Mouse (Mus musculus): ENCODE data around the gene Vps13d. TPM values are rescaled to one million over a fixed set of nuclear protein-coding genes. Genes with fewer than 3 reads are reported as not detected.

Gene Vps13d
- polyA plus RNA-seq, 1 experiment from 2014 or later = 14.1 TPM

GRCm38 (mm10) chr4:145034506-145035243 lies 160.1 kb downstream of the Vps13d start:
- peak; percentile 87 for DNase-seq (ENCODE audit: low spot score)
- H3K27me3 ChIP-seq (replicated peaks; ENCODE audit: control insufficient read depth, insufficient read depth, low read length) = no peaks in the 10 kb centered on the region
- peak overlapping the region; percentile 17; the same call in 1 of the 2 replicates for H3K9ac ChIP-seq (ENCODE audit: low read length)
- 4% methylated on average over 11 of the region's 11 CpGs for WGBS
- H3K36me3 ChIP-seq (ENCODE audit: control insufficient read depth, insufficient read depth, low read length) = peaks cover 7% of the 10 kb centered on the region
- H3K4me1 ChIP-seq (replicated peaks; ENCODE audit: control insufficient read depth, insufficient read depth, low read length) = peaks cover 49% of the 10 kb centered on the region
- peak overlapping the region; percentile 20; the same call in 1 of the 2 replicates for H3K4me2 ChIP-seq (ENCODE audit: low read length)
- no peak overlapping the region for H3K4me3 ChIP-seq (ENCODE audit: low read depth, low read length)
- peak overlapping the region; percentile 66 for H3K27ac ChIP-seq (ENCODE audit: low read depth)
- ATAC-seq (replicated peaks; ENCODE audit: low FRiP score, low TSS enrichment, low read depth) = peak; percentile 86
- no peaks in the 10 kb centered on the region for H3K9me3 ChIP-seq (ENCODE audit: control insufficient read depth, low read length)

GRCm38 (mm10) chr4:145033392-145033791 lies 161.4 kb downstream of the Vps13d start:
- ATAC-seq (replicated peaks; ENCODE audit: low FRiP score, low TSS enrichment, low read depth) = no peak
- peaks cover 45% of the 10 kb centered on the region for H3K4me1 ChIP-seq (replicated peaks; ENCODE audit: control insufficient read depth, insufficient read depth, low read length)
- no peaks in the 10 kb centered on the region for H3K27me3 ChIP-seq (replicated peaks; ENCODE audit: control insufficient read depth, insufficient read depth, low read length)
- H3K9ac ChIP-seq (ENCODE audit: low read length) = no peak overlapping the region
- no peak overlapping the region for H3K4me2 ChIP-seq (ENCODE audit: low read length)
- no peaks in the 10 kb centered on the region for H3K9me3 ChIP-seq (ENCODE audit: control insufficient read depth, low read length)
- WGBS = 8% methylated on average over 2 of the region's 2 CpGs
- H3K4me3 ChIP-seq (ENCODE audit: low read depth, low read length) = no peak overlapping the region
- DNase-seq (ENCODE audit: low spot score) = no peak
- peak overlapping the region; percentile 66 for H3K27ac ChIP-seq (ENCODE audit: low read depth)
- H3K36me3 ChIP-seq (ENCODE audit: control insufficient read depth, insufficient read depth, low read length) = peaks cover 3% of the 10 kb centered on the region; the same call in 1 of the 2 replicates

GRCm38 (mm10) chr4:145032637-145033036 lies 162.2 kb downstream of the Vps13d start:
- 77% methylated on average over 2 of the region's 2 CpGs for WGBS
- Histone ChIP-seq H3K4me2 (ENCODE audit: low read length) (no peak overlapping the region), H3K27ac (ENCODE audit: low read depth) (0 out of 2 replicates have a peak overlapping the region, but pooled peaks have one; percentile 66), H3K9ac (ENCODE audit: low read length) (no peak overlapping the region), H3K9me3 (ENCODE audit: control insufficient read depth, low read length) (no peaks in the 10 kb centered on the region), H3K4me1 (replicated peaks; ENCODE audit: control insufficient read depth, insufficient read depth, low read length) (peaks cover 38% of the 10 kb centered on the region), H3K4me3 (ENCODE audit: low read depth, low read length) (no peak overlapping the region), H3K27me3 (replicated peaks; ENCODE audit: control insufficient read depth, insufficient read depth, low read length) (no peaks in the 10 kb centered on the region), H3K36me3 (ENCODE audit: control insufficient read depth, insufficient read depth, low read length) (peaks cover 8% of the 10 kb centered on the region; the same call in 1 of the 2 replicates)
- DNase-seq (ENCODE audit: low spot score) (no peak), ATAC-seq (replicated peaks; ENCODE audit: low FRiP score, low TSS enrichment, low read depth) (no peak)

DNA sequence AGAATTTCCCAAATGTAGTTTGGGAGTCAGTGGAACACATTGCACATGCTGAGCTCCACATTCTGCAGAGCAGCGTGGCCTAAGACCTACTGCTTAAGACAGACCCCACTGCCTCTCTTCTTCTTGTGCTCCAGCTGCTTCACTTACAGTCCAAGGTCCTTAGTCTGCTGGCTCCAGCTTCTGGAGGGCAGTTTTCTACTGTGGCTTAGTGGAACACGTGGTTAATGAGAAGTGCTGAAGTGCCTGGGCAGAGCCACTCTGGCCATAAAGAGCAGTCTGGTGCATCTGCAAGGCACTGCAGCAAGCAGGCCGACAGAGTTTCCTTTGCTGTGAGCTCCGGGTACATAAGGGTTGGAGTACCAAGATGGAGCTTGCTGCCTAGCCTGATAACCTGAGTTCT lies 163.3 kb downstream of the Vps13d start:
- Histone ChIP-seq H3K9ac (ENCODE audit: low read length) (no peak overlapping the region), H3K4me3 (ENCODE audit: low read depth, low read length) (no peak overlapping the region), H3K4me2 (ENCODE audit: low read length) (no peak overlapping the region), H3K27me3 (replicated peaks; ENCODE audit: control insufficient read depth, insufficient read depth, low read length) (no peaks in the 10 kb centered on the region), H3K4me1 (replicated peaks; ENCODE audit: control insufficient read depth, insufficient read depth, low read length) (peaks cover 38% of the 10 kb centered on the region), H3K9me3 (ENCODE audit: control insufficient read depth, low read length) (no peaks in the 10 kb centered on the region), H3K36me3 (ENCODE audit: control insufficient read depth, insufficient read depth, low read length) (peaks cover 6% of the 10 kb centered on the region; the same call in 1 of the 2 replicates), H3K27ac (ENCODE audit: low read depth) (no peak overlapping the region)
- WGBS = 59% methylated on average over 4 of the region's 4 CpGs
- no peak for ATAC-seq (replicated peaks; ENCODE audit: low FRiP score, low TSS enrichment, low read depth)
- DNase-seq (ENCODE audit: low spot score) = no peak

DNA sequence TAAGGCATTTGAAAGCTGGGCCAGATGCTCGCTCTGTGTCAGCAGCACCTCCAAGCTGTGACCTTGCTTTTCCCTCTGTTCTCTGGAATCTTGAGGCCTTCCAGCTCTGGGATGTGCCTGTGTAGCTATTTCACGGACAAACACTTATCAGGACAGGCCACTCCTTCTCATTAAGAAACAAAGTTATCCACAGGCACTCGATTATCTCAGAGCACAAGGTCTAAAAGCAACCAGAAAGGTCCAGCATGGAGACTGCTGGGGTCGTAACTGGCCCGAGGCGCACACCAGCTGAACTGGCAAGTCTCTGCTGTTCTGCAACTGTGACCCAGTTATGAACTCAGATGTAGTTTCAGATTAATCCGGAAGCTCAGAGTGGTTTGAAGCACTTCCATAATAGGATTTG lies 168.4 kb downstream of the Vps13d start:
- Histone ChIP-seq H3K27ac (ENCODE audit: low read depth) (peak overlapping the region; percentile 73), H3K9ac (ENCODE audit: low read length) (no peak overlapping the region), H3K4me1 (replicated peaks; ENCODE audit: control insufficient read depth, insufficient read depth, low read length) (peaks cover 34% of the 10 kb centered on the region), H3K27me3 (replicated peaks; ENCODE audit: control insufficient read depth, insufficient read depth, low read length) (no peaks in the 10 kb centered on the region), H3K36me3 (ENCODE audit: control insufficient read depth, insufficient read depth, low read length) (0 out of 2 replicates have a peak, but pooled peaks cover 6% of the 10 kb centered on the region), H3K4me3 (ENCODE audit: low read depth, low read length) (no peak overlapping the region), H3K9me3 (ENCODE audit: control insufficient read depth, low read length) (no peaks in the 10 kb centered on the region), H3K4me2 (ENCODE audit: low read length) (no peak overlapping the region)
- ATAC-seq (replicated peaks; ENCODE audit: low FRiP score, low TSS enrichment, low read depth) (peak; percentile 38; the same call in 1 of the 2 replicates), DNase-seq (ENCODE audit: low spot score) (no peak)
- 29% methylated on average over 7 of the region's 7 CpGs for WGBS

GRCm38 (mm10) chr4:145025409-145025762 lies 169.4 kb downstream of the Vps13d start:
- H3K9me3 ChIP-seq (ENCODE audit: control insufficient read depth, low read length) = no peaks in the 10 kb centered on the region
- DNase-seq (ENCODE audit: low spot score) (no peak), ATAC-seq (replicated peaks; ENCODE audit: low FRiP score, low TSS enrichment, low read depth) (no peak)
- H3K4me3 ChIP-seq (ENCODE audit: low read depth, low read length) = no peak overlapping the region
- no peaks in the 10 kb centered on the region for H3K27me3 ChIP-seq (replicated peaks; ENCODE audit: control insufficient read depth, insufficient read depth, low read length)
- H3K9ac ChIP-seq (ENCODE audit: low read length) = no peak overlapping the region
- WGBS = 59% methylated on average over 7 of the region's 7 CpGs
- peaks cover 34% of the 10 kb centered on the region for H3K4me1 ChIP-seq (replicated peaks; ENCODE audit: control insufficient read depth, insufficient read depth, low read length)
- H3K4me2 ChIP-seq (ENCODE audit: low read length) = no peak overlapping the region
- H3K36me3 ChIP-seq (ENCODE audit: control insufficient read depth, insufficient read depth, low read length) = 0 out of 2 replicates have a peak, but pooled peaks cover 6% of the 10 kb centered on the region
- H3K27ac ChIP-seq (ENCODE audit: low read depth) = peak overlapping the region; percentile 73; the same call in 1 of the 2 replicates

DNA sequence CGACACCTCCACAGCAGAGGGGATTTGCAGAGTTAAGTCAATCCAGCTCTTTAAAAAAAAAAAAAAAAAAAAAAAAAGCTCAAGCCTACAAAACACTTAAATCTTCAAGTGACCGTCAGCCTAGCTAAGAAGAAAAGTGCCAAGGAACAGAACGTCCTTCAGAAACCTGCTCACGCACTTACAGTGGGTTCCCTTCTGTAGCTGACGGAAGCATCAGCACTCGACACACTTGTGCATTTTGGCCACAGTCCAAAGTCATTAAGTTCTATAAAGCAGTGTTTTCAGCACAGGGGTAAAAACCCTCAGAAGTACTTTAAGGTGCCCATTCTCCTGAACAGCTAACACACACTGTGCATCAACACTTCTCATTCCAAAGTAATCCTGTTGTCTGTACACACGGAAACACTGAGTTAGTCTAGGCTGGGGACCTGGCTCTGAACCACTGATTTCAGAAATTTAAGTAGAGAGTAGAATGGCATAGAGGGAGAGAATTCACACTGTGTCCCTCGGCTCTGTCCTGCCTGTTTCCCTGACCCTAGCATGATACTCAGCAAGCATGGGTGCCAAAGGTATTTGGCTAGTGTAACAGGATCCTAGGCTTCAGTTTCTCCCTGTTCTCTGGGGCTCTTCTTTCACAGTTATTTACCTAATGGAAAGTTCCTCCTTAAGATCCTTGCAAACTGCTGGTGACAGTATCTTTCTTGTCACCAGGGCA lies 170.0 kb downstream of the Vps13d start:
- Histone ChIP-seq H3K9me3 (ENCODE audit: control insufficient read depth, low read length) (no peaks in the 10 kb centered on the region), H3K4me2 (ENCODE audit: low read length) (no peak overlapping the region), H3K27me3 (replicated peaks; ENCODE audit: control insufficient read depth, insufficient read depth, low read length) (no peaks in the 10 kb centered on the region), H3K9ac (ENCODE audit: low read length) (no peak overlapping the region), H3K4me3 (ENCODE audit: low read depth, low read length) (no peak overlapping the region), H3K36me3 (ENCODE audit: control insufficient read depth, insufficient read depth, low read length) (peaks cover 9% of the 10 kb centered on the region; the same call in 1 of the 2 replicates), H3K27ac (ENCODE audit: low read depth) (peak overlapping the region; percentile 73; the same call in 1 of the 2 replicates), H3K4me1 (replicated peaks; ENCODE audit: control insufficient read depth, insufficient read depth, low read length) (peaks cover 34% of the 10 kb centered on the region)
- WGBS = 28% methylated on average over 8 of the region's 8 CpGs
- ATAC-seq (replicated peaks; ENCODE audit: low FRiP score, low TSS enrichment, low read depth) (no peak), DNase-seq (ENCODE audit: low spot score) (no peak)

- peaks cover 16% of the 10 kb centered on the region; the same call in 1 of the 2 replicates for H3K36me3 ChIP-seq (ENCODE audit: control insufficient read depth, insufficient read depth, low read length)
- DNase-seq (ENCODE audit: low spot score) (no peak), ATAC-seq (replicated peaks; ENCODE audit: low FRiP score, low TSS enrichment, low read depth) (peak; percentile 65)
- H3K4me1 ChIP-seq (replicated peaks; ENCODE audit: control insufficient read depth, insufficient read depth, low read length) = peaks cover 34% of the 10 kb centered on the region
- no peak overlapping the region for H3K4me2 ChIP-seq (ENCODE audit: low read length)
- no peaks in the 10 kb centered on the region for H3K9me3 ChIP-seq (ENCODE audit: control insufficient read depth, low read length)
- H3K27ac ChIP-seq (ENCODE audit: low read depth) = no peak overlapping the region
- H3K9ac ChIP-seq (ENCODE audit: low read length) = no peak overlapping the region
- no peaks in the 10 kb centered on the region for H3K27me3 ChIP-seq (replicated peaks; ENCODE audit: control insufficient read depth, insufficient read depth, low read length)
- H3K4me3 ChIP-seq (ENCODE audit: low read depth, low read length) = no peak overlapping the region
- WGBS = 68% methylated on average over 6 of the region's 6 CpGs
Measured at GRCm38 (mm10) chr4:145023911-145024310, 170.9 kb downstream of the Vps13d start.

All from intestine, embryonic 14.5 days (tissue).